Mouse (Mus musculus): Measurements from ENCODE around the gene Ppp4c. TPM values are rescaled to one million over a fixed set of nuclear protein-coding genes. Genes with fewer than 3 reads are reported as not detected.
A peak's percentile ranks its signal among the peaks of the same experiment; 100 is the strongest.

Gene Ppp4c
- polyA plus RNA-seq, 1 experiment from 2014 or later = 135 TPM

DNA sequence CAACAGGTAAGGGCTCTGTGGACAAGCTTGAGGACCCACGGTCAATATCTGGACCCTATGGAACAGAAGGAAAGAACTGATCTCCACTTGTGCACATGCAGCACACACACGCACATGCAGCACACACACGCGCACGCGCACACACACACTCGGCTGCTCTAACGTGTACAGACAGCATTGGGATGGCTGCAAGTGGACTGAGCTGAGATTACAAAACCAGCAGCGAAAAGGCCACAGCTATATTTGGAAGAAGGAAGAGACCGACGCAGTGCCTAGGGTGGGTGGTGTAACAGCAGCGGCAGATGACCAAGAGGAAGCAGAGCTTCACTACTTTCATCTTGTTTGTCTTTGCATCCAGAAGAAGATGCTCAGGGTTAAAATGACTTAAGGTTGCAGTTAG, 46.2 kb downstream of the Ppp4c start:
- TF ChIP-seq CTCF (IDR thresholded peaks at IDR 0.05; ENCODE audit: low read depth) = no peak
- Histone ChIP-seq H3K36me3 (ENCODE audit: control insufficient read depth, insufficient read depth) (no peaks in the 10 kb centered on the region), H3K27me3 (replicated peaks; ENCODE audit: control insufficient read depth, insufficient read depth, low read length) (no peaks in the 10 kb centered on the region), H3K9ac (ENCODE audit: low read depth, low read length) (0 out of 2 replicates have a peak overlapping the region, but pooled peaks have one; percentile 12), H3K4me2 (replicated peaks; ENCODE audit: low read depth) (peak overlapping the region; percentile 49), H3K27ac (ENCODE audit: low read depth, low read length) (peak overlapping the region; percentile 78), H3K4me1 (replicated peaks; ENCODE audit: control insufficient read depth, insufficient read depth, low read length) (no peaks in the 10 kb centered on the region), H3K4me3 (ENCODE audit: low read depth, low read length) (peak overlapping the region; percentile 26), H3K9me3 (ENCODE audit: control insufficient read depth) (no peaks in the 10 kb centered on the region)
- WGBS = 66% methylated on average over 12 of the region's 12 CpGs
- no peak for ATAC-seq

DNA sequence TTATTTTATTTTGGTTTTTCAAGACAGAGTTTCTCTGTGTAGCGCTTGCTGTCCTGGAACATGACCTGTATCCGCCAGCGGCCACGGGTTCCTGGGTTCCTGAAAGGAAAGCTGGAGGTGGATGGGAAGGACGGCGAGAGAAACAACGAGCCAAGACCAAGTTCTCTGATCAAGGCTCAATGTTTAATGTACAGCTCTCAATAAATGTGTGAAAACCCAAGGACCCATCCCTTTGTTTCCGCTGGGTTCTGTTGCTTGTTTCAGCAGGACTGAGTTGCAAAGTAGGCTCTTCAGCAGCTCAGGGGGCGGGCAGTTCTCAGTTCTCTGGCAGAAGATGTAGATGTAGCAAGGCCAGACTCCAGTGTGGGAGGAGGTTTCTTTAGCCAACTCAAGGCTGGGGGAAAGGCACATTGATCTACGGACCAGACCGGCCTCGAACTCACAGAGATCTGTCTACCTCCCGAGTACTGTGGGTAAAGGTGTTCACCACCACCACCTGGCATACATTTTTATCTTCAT, 50.3 kb downstream of the Ppp4c start:
- Histone ChIP-seq H3K27ac (ENCODE audit: low read depth, low read length) (no peak overlapping the region), H3K4me3 (ENCODE audit: low read depth, low read length) (no peak overlapping the region), H3K4me2 (replicated peaks; ENCODE audit: low read depth) (no peak overlapping the region), H3K36me3 (ENCODE audit: control insufficient read depth, insufficient read depth) (no peaks in the 10 kb centered on the region), H3K9ac (ENCODE audit: low read depth, low read length) (no peak overlapping the region), H3K27me3 (replicated peaks; ENCODE audit: control insufficient read depth, insufficient read depth, low read length) (no peaks in the 10 kb centered on the region), H3K4me1 (replicated peaks; ENCODE audit: control insufficient read depth, insufficient read depth, low read length) (no peaks in the 10 kb centered on the region), H3K9me3 (ENCODE audit: control insufficient read depth) (no peaks in the 10 kb centered on the region)
- no peak for ATAC-seq
- TF ChIP-seq CTCF (IDR thresholded peaks at IDR 0.05; ENCODE audit: low read depth) = no peak
- 92% methylated on average over 13 of the region's 13 CpGs for WGBS

DNA sequence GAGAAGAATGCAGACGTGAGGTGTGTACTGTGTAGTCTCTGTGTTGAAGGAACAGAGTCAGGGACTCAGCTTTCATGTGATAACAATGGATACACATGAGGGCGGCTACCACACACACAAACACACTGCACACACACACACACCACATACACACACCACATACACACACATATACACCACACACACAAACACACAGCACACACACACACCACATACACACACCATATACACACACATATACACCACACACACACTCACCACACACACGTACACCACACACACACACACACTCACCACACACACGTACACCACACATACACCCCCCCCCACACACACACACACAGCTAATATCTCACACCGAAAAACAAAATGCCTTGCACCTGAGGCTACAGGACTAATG, 50.8 kb downstream of the Ppp4c start:
- H3K27me3 ChIP-seq (replicated peaks; ENCODE audit: control insufficient read depth, insufficient read depth, low read length) = no peaks in the 10 kb centered on the region
- ATAC-seq = no peak

DNA sequence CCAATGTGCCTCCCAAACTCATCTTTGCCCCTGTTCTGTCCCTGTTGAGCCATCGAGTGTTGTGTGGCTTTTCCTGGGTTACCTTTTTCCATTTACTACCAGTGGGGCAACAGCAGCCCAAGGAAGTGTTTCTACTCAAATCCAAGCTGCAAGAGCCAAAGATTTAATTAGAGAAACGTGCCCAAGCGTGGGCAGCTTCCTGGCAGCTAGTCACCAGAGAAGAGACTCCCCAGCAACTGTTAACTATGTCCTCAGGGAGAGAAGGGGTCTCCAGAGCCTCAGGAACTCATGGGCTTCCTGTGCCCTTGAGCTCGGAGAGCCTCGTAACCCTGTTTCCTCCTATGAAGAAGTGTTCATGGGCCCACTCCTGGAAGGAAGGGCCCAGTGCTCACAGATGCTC, 51.3 kb downstream of the Ppp4c start:
- no peak for ATAC-seq

More for the DNA sequence above, 50.8 kb downstream of the Ppp4c start:
- H3K4me3 ChIP-seq (ENCODE audit: low read depth, low read length) = no peak overlapping the region
- H3K4me1 ChIP-seq (replicated peaks; ENCODE audit: control insufficient read depth, insufficient read depth, low read length) = no peaks in the 10 kb centered on the region
- no peak for TF ChIP-seq CTCF (IDR thresholded peaks at IDR 0.05; ENCODE audit: low read depth)
- no peaks in the 10 kb centered on the region for H3K9me3 ChIP-seq (ENCODE audit: control insufficient read depth)
- H3K36me3 ChIP-seq (ENCODE audit: control insufficient read depth, insufficient read depth) = no peaks in the 10 kb centered on the region
- no peak overlapping the region for H3K9ac ChIP-seq (ENCODE audit: low read depth, low read length)
- no peak overlapping the region for H3K4me2 ChIP-seq (replicated peaks; ENCODE audit: low read depth)
- WGBS = 87% methylated on average over 5 of the region's 5 CpGs
- no peak overlapping the region for H3K27ac ChIP-seq (ENCODE audit: low read depth, low read length)

DNA sequence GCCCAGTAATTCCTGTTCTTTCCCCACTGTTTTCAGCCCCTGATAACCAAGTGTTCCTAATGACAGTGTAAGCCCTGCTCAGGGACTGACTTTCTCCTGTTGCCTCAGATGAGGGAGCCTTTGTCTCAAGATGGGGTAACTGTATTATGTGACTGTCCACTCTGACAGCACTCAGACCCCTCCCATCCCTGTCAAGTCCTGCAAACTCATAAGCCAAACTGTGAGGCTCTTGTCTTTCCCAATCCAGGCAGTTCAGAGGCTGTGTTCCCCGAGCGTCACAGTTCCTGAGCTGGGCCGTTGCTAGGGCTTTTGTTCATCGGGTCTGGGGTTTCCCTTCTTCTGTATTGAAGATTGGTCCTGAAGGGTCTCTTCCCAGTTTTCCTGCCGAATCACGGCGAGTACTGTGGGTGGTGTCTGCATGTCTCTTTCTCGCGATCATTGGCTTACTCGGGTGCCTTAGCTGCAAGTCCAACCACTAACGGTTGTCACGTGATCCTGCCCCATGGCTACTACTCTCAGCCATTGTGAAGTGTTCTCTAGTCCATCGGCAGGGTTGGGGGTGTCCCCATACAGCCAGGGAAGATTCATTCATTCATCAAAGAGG, 52.1 kb downstream of the Ppp4c start:
- Histone ChIP-seq H3K27ac (ENCODE audit: low read depth, low read length) (no peak overlapping the region), H3K9me3 (ENCODE audit: control insufficient read depth) (no peaks in the 10 kb centered on the region), H3K4me1 (replicated peaks; ENCODE audit: control insufficient read depth, insufficient read depth, low read length) (no peaks in the 10 kb centered on the region), H3K36me3 (ENCODE audit: control insufficient read depth, insufficient read depth) (no peaks in the 10 kb centered on the region), H3K27me3 (replicated peaks; ENCODE audit: control insufficient read depth, insufficient read depth, low read length) (no peaks in the 10 kb centered on the region), H3K9ac (ENCODE audit: low read depth, low read length) (no peak overlapping the region), H3K4me3 (ENCODE audit: low read depth, low read length) (no peak overlapping the region), H3K4me2 (replicated peaks; ENCODE audit: low read depth) (no peak overlapping the region)
- no peak for TF ChIP-seq CTCF (IDR thresholded peaks at IDR 0.05; ENCODE audit: low read depth)
- no peak for ATAC-seq
- 80% methylated on average over 13 of the region's 13 CpGs for WGBS

More for the DNA sequence above, 51.3 kb downstream of the Ppp4c start:
- H3K4me1 ChIP-seq (replicated peaks; ENCODE audit: control insufficient read depth, insufficient read depth, low read length) = no peaks in the 10 kb centered on the region
- H3K4me2 ChIP-seq (replicated peaks; ENCODE audit: low read depth) = no peak overlapping the region
- H3K36me3 ChIP-seq (ENCODE audit: control insufficient read depth, insufficient read depth) = no peaks in the 10 kb centered on the region
- 83% methylated on average over 5 of the region's 5 CpGs for WGBS
- H3K27me3 ChIP-seq (replicated peaks; ENCODE audit: control insufficient read depth, insufficient read depth, low read length) = no peaks in the 10 kb centered on the region
- no peak for TF ChIP-seq CTCF (IDR thresholded peaks at IDR 0.05; ENCODE audit: low read depth)
- H3K27ac ChIP-seq (ENCODE audit: low read depth, low read length) = no peak overlapping the region
- no peak overlapping the region for H3K4me3 ChIP-seq (ENCODE audit: low read depth, low read length)
- H3K9ac ChIP-seq (ENCODE audit: low read depth, low read length) = no peak overlapping the region
- H3K9me3 ChIP-seq (ENCODE audit: control insufficient read depth) = no peaks in the 10 kb centered on the region

DNA sequence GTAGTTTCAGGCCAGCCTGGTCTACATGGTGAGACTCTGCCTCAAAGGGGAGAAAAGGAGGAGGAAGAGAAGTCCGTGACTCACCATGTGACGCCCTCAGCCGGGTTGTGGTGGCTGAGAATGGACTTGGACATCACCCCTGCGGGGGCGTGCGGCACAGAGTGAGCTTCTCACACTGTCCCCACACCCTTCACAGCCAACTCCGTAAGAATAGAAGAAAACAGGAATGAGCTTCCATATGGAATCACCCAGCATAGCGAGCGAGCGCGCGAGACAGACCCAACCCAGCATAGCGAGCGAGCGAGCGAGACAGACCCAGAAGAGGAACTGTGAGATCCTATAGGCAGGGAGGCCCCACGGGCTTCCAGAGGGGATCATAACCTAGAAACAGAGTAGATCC, 52.7 kb downstream of the Ppp4c start:
- WGBS = 80% methylated on average over 17 of the region's 17 CpGs
- Histone ChIP-seq H3K4me2 (replicated peaks; ENCODE audit: low read depth) (no peak overlapping the region), H3K9me3 (ENCODE audit: control insufficient read depth) (no peaks in the 10 kb centered on the region), H3K36me3 (ENCODE audit: control insufficient read depth, insufficient read depth) (no peaks in the 10 kb centered on the region), H3K4me3 (ENCODE audit: low read depth, low read length) (no peak overlapping the region), H3K4me1 (replicated peaks; ENCODE audit: control insufficient read depth, insufficient read depth, low read length) (no peaks in the 10 kb centered on the region), H3K27ac (ENCODE audit: low read depth, low read length) (no peak overlapping the region), H3K27me3 (replicated peaks; ENCODE audit: control insufficient read depth, insufficient read depth, low read length) (no peaks in the 10 kb centered on the region), H3K9ac (ENCODE audit: low read depth, low read length) (no peak overlapping the region)
- ATAC-seq = no peak
- TF ChIP-seq CTCF (IDR thresholded peaks at IDR 0.05; ENCODE audit: low read depth) = no peak
